Mouse (Mus musculus) kidney, postnatal 36 days (tissue): ENCODE measurements around the gene Lrrtm3.

ENCODE experiments used
- DNase-seq, 2 experiments: peaks; one replicate each; pipeline ENCODE4 v3.0.0; 2021 to 2022; ENCODE audit warnings: mixed read lengths in 2 of 2

Lrrtm3 gene

DNA sequence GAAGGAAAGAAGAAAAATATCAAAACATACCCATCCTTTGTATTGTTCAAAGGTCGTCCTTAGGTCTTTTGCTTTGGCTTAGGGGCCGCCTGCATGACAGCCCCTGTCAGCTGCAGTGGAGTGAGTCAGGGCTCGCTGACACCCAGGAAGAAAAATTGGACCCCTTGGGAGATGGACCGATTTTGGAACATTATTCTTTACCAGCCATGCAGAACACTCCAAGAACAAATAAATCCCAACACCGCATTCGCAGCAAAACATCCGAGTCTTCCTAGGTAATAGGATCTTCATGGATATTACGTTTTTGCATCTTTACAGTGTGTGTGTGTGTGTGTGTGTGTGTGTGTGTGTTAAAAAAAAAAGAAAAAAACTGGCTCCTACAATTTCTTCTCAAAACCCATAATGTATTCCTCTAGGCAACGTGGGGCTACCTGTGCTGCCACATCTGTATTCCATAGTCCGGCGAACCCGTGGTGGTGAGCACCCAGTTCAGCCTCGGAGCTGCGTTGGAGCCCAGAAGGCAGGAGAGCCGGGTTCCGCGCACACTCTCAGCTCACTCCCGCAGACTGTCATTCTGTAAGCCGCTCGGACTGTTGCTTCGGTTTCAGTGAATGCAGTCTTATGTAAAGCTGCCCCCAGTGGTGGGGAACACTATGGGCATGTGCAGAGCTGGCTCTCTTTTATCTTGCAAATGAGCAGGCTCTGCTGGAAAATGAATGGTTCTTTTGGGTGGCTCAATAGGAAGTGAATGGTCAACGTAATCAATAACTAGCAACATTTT lies at the start of gene Lrrtm3:
Lrrtm3 (minus strand) TSS at position 598 of the 781 bp plus-strand sequence.
- DNase-seq: peak; percentile 26 to 33

DNA sequence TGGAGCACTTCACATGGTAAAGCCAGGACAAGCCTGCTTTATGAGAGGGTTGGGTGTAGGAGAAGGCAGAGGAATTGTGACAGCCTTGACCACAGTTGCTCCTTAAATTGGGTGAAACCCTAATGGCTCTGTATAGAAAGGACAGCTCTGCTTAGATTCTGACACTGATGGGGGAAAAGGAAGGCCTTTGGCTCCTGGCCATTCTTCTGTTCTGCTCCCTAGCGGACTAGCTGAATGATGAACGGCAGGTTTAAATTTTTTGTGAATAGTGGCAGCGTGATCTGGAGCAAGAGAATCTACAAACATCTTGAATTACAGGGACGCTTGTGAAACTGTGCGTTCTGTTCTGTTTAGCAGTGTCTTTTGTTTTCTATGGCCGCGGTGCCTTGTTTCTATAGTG lies 45.4 kb upstream of the Lrrtm3 start:
- DNase-seq: no peak

DNA sequence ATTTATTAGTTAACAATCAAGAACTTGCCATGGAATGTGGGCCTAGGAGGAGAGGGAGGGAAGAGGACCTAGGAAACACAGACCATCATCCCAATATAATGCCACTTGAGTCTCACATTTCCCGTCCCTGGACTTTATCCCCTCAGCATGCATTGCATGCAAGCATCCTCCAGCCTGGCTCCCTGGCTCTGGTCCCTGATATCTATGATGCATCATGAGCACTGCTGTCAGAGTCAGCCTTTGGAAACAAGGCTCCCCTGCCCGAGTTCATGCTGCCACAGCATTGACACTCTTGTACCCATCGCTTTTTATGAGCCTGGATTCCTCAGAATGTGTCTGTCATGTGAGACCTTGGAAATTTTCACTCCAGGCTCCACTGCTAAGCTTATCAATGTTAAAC lies 43.4 kb upstream of the Lrrtm3 start:
- no peak for DNase-seq

DNA sequence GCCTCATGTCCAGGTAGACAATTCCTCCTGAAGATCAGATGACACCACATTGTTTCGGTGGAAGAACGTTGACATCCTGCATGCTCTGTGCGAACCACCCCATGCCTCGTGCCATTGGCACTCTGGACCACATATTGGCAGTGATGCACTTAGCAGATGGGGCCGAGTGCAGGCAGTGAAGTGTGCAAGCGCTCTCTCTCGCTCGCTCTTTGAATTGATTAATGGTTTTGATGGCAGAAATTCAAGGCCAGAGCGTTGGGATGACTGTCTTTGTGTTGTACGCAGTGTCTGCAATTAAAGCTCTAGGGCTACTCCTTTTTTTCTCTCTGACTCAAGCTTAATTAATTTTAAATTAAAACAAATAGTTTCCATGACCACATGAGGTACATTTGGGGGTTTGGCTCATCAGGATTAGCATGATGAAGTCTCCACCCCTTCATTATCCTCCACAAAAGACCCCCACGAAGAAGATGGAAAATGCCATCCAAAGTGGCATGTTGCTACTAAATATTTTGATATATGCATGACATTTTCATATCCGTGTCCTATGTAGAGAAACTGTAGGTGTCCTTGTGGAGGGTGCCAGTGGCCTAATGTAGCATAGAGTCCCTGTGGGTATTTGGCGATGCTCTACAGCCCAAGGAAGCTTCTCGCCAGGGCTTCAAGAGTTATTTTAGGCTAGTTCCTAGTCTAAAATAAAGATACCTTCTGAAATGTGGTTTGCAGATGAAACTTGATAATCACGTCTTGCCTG lies 40.5 kb upstream of the Lrrtm3 start:
- no peak for DNase-seq

DNA sequence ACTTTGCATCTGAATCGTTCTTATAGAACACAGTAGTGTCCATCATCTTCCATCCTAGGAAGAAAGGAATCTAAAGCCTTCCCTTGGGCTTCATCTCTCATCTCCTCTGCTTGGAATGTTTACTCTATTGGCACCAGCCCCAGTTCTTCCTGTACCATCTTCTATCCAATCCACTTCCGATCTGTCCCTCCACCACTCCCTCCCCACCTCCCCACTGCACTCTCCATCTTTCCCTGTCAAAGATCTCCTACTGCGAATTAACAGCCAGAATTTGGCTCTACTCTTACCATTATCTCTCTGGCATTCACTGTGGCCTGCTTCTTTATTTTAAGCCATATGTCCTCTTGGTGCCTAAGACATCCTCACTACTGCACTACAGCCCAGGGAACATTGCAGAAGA lies 28.8 kb upstream of the Lrrtm3 start:
- no peak for DNase-seq

DNA sequence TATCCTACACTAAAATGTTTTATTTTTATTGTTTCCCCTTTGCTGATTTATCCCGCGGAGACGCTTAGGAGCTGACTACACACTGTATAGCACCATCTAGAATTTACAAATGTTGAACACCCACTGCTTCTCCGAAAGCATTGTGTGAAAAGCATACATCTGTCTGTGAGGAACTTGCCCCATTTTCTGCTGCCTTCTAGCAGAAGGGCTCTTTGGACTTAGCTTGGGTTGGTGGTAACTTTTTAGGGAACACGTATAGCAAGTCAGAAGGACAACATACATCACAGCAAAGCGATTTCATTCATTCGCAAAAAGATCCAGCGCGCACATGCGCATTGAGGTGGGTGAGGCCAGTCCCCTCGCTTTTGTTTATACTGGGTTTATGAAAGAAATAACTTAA lies 25.2 kb upstream of the Lrrtm3 start:
- DNase-seq: no peak

DNA sequence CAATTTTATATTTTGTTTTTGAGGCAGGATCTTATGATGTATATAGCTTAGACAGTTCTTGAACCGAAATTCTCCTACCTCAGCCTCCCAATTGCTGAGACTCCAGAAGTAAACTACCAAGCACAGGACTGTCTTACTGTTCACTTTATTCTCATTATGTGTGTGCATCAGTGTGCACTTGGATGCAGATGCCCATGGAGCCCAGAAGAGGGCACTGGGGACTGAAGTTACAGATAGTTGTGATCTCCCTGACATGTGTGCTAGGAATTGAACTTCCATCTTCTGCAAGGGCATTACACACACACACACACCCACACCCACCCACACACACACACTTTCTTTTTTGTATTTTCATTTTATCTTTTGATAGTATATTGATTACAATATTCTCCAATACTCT lies 6.5 kb upstream of the Lrrtm3 start:
- DNase-seq: no peak

DNA sequence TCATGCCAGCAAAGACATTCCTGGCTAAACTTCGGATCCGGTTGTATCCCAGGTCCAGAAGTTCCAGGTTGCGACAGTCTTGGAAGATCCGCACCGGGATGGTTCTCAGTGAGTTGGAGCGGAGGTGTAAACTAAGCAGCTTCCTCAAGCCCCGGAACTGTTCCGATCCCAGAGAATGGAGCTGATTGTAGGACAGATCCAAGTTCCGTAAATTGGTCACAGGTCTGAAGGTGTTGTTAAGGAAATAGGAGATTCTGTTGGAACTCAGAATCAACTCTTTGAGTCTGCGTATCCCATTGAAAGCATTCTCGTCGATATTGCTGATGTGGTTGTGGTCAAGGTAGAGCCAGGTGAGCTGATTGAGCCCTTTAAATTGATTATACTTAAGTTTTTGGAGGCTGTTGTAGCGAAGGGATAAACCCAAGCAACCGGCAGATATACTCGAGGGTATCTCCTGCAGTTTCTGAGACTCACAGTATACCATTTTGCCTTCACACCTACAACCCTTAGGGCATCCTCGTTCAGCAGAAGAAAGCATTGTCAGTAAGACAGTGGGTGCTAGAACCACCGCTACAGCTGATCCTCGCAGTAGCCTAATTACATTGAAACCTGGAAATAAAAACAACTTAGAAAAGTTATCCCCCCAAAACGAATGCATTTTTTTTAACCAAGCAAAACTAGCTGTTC lies 1.2 kb downstream of the Lrrtm3 start:
- DNase-seq: no peak

DNA sequence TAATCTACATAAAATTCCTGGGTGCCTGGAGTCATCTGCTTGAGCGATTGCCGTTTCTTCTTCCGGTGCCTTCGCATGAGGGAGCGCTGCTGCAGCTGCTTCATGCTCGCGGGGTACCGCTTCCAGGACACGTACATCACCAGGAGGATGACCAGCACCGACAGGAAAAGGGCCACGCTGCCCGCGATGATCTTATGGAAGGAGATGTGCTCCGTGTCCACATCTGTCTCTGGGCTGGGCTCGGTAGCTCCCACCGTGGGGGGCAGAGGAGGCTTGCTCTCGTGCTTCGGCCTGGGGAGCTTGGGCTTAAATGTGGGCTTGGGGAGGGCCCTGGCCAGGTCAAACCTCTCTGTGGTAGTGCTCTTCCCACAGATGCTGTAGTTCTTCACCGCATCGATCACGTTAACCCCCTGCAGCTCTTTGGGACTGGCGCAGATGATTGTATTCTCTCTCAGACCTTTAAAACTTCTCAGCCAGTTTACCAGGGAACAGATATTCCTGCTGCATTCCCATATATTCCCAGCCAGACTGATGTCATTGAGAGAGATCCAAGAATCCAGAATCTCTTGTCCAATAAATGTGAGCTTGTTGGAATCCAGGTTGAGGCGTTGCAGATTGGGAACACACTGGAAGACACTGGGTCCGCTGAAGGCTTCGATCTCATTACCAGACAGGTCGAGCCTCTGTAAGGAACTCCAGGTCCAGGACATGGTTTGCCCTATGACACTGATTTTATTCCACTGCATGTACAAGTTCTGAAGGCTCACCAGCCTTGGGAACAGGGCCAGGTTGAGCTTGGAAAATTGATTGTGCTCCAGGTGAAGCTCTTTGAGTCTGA lies 1.9 kb downstream of the Lrrtm3 start:
- no peak for DNase-seq

DNA sequence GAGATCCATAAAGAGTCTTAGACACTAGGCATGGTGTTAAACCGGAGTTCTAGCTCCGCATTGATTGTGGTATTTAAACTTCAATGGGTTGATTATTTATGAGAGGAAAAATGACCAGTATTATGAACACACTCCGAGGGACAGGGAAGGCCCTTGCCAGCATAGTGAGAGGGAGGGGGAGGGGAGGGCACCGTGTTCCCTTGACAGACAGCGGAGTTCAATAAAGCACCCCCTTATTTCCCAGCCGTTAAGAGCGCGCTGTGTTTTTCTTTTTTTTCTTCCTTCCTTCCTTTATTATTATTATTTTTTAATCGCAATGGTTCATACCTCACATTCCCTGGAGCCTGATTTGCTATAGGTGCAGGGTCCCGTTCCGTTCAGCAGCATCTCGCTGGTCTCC lies 2.6 kb downstream of the Lrrtm3 start:
- no peak for DNase-seq

DNA sequence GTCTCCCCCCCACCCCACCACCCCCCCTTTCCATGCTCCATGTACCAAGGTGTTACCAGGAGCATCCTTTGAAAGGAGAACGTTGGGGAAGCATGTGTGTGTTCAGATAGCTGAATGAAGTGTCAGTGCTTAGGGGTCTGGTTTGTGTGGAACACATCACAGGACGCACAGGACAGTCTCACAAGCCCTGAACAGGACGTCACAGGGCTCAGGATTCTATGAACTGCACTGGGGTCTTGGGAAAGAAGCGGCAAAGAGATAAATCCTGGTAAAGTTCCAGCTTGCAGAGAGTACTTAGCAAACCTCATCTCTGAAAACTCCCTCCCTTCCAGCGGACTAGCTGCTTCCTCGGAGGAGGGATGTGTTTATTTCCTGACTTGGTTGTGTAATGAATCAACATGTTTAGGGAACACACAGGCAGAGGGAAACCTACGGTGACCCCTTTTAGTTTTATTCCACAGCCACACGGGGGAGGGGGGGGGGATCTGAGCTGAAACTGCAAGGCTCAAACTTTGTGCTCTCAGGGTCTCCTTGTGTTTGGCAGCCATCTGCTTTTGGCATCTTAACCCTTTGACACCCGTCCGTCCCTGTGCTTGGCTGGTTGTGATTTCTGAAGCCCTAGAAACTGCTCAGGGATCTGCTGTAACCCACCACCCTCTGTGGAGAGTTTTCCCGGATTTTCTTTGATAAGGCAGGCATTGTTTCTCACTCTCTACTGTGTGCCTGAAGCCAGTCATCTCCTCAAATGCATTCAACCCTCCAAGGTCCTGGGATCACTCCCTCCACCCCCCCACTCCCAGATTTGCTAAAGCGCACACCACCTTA lies 3.3 kb downstream of the Lrrtm3 start:
- no peak for DNase-seq

DNA sequence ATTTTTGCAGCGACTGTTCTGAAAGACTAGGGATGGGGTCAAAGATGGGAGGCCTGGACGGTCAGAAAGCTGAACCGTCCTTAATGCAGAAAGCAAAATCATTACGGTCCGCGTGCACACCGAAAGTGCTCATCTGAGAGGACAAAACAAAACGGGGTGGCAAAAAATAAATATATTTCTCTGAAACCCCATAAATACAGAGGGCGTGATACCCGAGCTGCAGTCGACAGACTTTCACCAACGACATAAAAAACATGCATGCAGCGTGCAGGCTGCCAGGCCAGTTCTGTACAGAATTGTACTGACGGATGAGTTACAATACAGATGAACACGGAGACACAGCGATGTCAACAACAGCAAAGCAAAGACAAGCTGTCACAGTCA lies 3.9 kb downstream of the Lrrtm3 start:
- no peak for DNase-seq

DNA sequence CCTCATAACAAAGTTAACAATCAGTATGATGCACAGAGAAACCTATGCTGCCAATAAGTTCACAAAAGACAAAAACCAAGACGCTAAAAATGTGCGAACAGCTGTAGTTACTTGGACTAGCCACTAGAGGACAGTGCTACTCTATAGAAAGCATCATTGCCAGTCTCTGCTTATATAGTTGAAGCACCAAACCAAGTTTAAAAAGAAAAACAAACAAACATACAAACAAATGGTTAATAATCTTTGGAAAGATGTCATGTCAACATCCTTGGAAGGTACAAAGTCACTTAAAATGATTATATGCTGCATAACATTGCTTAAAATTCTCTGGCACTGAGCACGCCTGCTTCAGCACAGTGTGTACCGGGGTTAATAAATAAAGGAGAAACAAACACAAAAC lies 5.6 kb downstream of the Lrrtm3 start:
- DNase-seq: peak in 1 of 2 experiments; percentile 1

DNA sequence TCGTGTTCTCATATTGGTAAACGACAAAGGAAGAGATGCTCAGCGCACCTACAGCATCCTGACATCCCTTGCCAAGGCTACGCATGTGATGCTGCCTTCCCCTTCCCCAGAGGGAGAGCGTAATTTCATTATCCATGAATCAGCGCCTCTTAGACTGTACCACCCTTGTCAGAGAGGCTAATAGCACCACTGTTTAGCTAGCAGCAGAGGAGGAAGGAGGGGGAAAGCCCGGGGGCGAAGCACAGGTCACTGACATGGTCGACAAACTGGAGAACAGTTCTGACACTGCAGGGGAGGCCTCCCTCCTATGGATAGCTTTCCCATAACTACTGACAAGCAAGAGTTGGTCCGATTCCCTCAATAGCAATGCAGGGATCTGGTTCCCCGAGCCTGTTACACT lies 6.3 kb downstream of the Lrrtm3 start:
- DNase-seq: no peak

DNA sequence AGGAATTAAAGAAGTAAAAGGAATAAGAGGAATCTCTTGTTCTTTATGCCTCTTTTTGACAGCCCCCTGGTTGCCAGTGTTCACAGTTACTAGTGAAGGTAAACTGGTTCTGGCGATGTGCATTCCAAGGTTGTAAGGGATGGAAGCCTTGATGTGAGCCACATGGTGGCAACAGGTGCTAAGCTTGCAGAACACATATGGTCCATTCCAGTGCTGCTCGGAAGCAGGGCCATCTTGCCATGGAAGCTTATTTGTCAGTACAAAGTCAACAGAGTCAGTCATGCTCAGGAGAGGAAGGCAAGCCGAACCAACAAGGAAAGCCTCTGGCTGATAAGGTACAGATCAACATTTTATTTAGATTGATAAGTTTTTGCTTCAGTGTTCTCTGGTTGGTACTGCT lies 7.7 kb downstream of the Lrrtm3 start:
- DNase-seq: no peak

DNA sequence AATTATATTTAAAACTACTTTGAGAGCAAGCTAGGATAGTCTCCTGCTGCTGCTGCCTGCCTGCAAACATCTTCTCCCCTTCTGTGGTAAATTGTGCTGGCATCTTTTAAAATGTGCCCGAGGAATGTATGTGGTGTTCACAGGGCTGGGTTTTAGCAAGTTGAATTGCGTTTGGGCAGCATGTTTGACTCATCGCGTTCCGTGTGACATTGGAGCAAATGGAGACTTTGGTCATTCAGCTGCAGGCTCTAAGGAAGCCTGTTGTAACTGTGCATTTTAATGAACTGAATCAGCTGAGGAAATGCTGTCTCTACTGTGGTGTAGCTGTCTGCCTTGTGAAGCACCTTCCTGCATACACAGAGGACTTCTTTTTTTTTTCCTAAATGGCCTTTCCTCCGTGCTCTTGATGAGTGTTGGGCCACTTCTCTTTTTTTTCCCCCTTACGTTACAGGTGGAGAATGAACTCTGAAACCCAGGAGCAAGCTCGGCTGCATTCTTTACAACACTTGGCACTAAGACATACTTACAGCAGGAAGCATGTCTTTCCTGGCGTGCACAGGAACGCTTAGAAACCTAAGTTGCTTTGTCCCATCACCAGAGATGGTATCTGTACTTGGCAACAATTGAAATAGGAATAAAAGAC lies 13.5 kb downstream of the Lrrtm3 start:
- DNase-seq: no peak

DNA sequence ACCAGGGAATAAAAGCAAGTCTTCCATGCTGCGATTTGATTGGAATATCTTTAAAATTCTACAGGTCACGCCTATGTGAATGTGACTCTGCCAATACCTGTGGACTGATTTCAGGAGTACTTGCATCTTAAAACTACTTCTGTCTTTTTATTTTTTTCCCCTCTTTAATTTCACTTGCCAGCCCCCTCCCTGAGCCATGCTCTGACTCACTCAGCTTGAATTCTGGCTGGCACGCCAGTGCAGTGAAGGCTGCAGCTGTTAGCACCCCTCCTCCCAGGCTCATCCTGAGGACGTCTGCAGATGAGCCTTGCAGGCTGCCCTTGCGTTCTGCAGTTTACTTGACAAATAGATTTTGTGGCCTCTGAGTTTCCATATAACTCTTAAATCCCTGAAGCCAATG lies 14.1 kb downstream of the Lrrtm3 start:
- no peak for DNase-seq

DNA sequence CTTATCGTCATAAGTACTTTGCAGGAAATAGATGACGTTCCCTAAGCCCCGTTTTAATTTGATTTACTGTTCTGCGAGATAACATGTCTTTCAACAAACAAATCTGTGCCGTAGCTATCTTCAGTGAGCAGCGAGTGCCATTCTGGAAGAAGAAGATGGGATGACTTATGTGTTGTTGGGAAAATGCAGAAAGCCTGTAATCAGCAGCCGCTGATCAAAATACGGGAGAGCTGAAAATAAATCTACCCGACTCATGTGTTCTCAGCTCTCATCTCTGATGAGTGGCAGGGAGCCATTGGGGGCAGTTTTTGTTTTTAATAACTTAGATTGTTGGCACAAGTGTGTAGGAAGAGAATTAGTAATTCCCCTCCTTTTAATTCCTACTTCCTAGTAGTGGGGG lies 26.4 kb downstream of the Lrrtm3 start:
- no peak for DNase-seq

DNA sequence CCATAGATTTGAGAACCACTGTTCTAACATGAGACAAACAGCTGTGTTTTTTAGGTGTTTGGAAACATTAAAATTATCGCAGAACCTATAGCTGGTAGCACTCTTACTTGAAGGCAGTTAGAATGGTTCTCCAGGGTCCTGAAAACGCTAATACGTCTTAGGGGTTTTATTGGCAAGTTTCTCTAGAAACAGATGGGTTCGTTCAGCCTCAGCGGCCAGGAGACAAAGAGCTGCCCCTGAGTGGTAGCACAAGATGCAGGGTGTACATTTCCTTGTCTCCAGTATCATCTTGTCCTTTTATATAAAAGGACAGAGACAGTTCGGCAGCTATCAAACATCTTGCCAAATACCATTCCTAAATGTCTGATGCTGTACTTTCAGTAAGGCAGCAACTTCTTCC lies 40.1 kb downstream of the Lrrtm3 start:
- no peak for DNase-seq

DNA sequence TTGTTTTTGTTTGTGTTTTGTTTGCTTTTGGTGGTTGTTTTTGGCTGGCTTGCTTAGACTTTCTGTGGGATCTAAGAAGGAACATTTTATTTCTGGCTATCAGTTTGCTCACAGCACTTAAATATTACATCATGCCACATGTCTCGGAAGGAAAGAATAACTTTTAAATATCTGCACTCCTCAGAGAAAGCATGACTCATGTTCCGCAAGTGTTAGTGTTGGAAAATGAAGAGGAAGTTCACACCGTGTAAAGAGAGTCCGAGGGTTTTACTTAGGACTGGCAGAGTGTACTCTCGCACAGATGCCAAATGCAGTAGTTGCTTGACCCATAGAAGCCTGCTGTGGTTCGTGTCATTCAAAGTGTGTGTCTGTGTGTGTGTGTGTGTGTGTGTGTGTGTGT lies 40.9 kb downstream of the Lrrtm3 start:
- no peak for DNase-seq

DNA sequence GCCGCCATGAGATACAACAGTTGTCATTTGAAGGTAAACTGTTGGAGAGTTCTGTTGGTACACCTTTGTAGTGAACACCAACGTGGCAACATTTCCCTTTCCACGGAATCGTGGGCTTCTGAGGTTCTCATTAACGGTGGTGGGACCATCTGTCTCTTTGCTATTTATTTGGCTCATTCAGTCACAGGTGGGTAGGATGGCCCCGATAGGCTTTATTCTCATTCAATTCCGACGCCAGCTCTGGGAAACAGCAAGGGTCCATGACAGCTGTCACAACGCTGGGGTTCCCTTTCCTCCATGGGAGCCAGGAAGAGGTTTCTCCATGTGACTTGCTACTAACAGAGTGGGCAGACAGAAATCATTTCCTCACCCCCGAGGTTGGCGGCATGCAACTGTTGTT lies 48.2 kb downstream of the Lrrtm3 start:
- no peak for DNase-seq

DNA sequence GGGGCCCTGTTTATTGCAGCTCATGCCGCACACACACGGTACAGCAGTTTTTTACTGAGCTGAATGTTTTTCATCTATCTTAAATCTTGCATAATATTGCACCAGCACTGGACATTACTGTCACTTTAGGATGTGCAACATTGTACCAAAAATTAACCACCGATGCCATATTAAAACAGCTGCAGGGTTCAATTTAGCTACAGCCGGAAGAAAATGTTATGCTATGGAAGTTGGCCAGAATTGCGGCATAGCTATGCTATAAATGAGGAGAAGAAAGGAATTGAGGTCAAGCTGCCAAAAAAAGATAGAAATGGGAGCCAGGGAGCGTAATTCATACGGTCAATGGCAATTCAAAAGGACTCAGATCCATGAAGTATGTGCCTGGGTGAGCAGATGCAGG lies 48.9 kb downstream of the Lrrtm3 start:
- no peak for DNase-seq
